Mouse (Mus musculus) frontal cortex, adult (tissue): ENCODE data around the gene Cox14.

Source experiments
- ATAC-seq: cut with Nextera tagmentation; 2 replicates; pipeline ENCODE4 v1.9.2; 2017; ENCODE audit warnings: mild to moderate bottlenecking, moderate library complexity, mixed read lengths; ENCODE audit not compliant: low TSS enrichment

Gene Cox14

GRCm38 (mm10) chr15:99705440-99706048 is 19.9 kb upstream of the Cox14 start, which contains the start of gene Gm17349:
Gm17349 (minus strand) TSS chr15:99705490.
- no peak for ATAC-seq

GRCm38 (mm10) chr15:99708176-99708575 is 17.2 kb upstream of the Cox14 start:
- ATAC-seq = no peak

GRCm38 (mm10) chr15:99710221-99711190 is 14.9 kb upstream of the Cox14 start:
- ATAC-seq = no peak

GRCm38 (mm10) chr15:99711491-99711890 is 13.9 kb upstream of the Cox14 start:
- ATAC-seq = no peak

DNA sequence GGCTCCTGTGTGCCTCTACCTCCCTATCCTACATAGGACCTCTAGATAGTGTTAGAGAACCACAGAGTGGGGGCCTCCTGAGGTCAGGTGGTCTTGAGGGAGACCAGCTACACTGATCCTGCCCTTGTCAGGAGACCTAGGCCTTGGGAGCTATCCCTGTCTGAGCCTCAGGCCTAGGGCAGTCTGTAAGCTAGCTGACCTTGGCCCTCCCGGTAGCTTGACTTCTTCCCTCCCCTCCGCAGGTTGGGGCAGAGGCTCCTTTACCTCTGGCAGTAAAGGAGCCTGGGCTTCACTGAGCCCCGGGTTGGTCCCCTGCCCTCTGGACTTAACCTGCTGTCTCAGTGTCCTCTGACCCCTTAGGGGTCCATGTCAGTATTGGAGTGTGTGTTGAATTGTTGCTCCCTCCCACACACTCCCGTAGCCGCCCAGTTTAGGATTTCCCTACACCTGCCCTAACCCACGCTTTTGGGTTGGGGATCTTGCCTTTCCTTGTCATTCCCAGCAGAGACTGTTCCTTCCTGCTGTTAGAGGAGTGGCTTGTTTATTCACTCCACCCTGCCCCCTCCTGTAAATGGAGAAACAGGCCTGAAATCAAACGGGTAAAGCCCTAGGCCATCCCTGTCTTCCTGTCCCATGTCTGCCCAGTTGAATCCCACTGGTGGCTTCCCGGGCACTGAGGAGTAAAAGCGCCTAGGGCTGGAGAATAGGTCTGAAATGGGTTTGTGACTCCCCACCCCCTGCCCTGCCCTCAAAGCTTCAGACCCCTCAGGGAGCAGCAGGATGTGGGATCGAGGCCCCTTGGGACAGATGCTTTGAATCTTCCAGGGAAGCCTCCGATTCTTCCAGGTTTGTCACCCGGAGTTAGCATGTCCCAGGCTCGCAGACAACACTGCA is 12.5 kb upstream of the Cox14 start:
- ATAC-seq = no peak

DNA sequence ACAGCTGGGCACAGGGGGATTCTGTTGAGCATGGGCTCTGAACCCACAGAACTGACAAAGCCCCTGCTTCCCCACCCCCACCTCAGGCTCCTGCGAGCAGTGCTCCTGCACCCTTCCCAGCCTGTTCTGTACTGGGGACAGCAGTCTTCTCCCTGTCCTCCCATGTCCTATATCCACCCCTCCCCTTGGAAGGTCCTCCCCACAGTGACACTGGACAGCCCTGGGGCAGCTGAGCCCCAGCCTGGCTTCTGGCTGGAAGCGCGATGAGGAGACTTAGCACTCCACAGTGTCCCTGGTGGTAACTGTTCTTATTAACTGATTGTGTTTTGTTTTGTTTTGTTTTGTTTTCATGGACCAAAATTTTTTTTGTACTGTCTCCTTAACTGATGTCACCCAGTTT is 11.8 kb upstream of the Cox14 start:
- no peak for ATAC-seq

DNA sequence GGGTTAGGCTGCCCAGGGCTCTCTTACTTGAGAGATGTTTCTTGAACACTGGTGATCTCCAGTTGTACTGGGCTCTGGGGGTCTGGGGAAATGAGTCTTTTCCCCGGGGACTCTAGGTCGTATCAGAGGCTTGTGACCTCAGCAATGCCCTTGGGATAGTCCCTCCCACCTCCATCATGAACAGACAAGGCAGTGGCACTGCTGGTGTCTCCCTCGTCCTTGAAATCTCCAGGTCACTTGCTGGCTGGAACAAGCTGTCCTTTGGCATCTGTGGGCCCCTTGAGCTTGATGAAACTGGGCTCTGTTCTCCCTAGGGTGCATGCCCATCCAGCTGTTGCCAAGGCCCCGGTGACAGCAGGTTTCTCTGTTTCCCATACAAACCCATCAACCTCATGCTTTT is 11.2 kb upstream of the Cox14 start:
- no peak for ATAC-seq

GRCm38 (mm10) chr15:99714858-99715257 is 10.6 kb upstream of the Cox14 start:
- peak; percentile 48 for ATAC-seq

- ATAC-seq = peak; percentile 35; the same call in 1 of the 2 replicates
Measured at GRCm38 (mm10) chr15:99715361-99715865, 10.0 kb upstream of the Cox14 start.

GRCm38 (mm10) chr15:99715982-99716746 is 9.3 kb upstream of the Cox14 start:
- ATAC-seq = no peak

- peak; percentile 24; the same call in 1 of the 2 replicates for ATAC-seq
Measured at GRCm38 (mm10) chr15:99716814-99717213, 8.6 kb upstream of the Cox14 start.

GRCm38 (mm10) chr15:99717386-99718334 is 7.8 kb upstream of the Cox14 start, which contains the start of gene Gpd1:
Gpd1 (plus strand) TSS chr15:99717515.
- peak; percentile 15 for ATAC-seq

DNA sequence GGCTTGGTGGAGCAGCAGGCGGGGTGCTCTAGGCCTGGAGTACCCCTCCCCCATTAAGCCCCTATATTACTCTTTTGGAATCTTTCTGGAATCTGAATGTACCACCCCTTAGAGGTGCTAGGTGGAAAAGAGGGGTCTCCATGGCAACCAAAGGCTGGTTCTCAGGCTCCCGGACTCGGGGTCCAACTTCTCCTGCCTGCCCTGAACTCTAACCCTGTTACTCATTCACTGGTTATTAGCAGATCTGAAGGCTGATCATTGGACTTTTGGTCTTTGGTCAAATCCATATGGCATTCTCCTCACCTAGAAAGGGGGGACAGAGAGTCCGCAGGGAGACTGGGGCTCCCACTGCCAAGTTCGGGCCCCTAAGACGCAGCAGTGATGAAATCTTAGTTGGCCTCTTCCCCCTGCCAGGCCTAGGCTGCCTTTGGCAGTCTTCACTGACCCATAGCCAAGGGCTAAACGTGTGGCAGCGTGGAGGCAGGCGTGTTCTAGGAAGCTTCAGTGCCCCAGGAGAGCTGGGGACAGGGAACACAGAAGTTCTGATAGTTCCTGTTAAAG is 6.9 kb upstream of the Cox14 start:
- ATAC-seq = no peak

DNA sequence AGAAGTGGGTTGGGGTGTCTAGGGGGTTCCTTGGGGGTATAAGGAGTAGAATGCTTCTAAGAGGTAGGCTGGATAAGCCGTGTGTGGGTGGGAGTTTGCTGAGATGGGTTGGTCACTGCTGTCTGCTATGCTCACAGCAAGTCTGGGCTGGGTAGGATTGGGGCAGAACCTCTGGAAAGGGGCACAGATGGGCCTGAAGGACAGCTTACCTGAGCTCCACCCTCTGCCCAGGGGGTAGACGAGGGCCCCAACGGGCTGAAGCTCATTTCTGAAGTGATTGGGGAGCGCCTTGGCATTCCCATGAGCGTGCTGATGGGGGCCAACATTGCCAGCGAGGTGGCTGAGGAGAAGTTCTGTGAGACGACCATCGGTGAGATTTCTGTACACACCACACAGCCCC is 5.6 kb upstream of the Cox14 start:
- no peak for ATAC-seq

GRCm38 (mm10) chr15:99721921-99722743 is 3.3 kb upstream of the Cox14 start:
- ATAC-seq = no peak

DNA sequence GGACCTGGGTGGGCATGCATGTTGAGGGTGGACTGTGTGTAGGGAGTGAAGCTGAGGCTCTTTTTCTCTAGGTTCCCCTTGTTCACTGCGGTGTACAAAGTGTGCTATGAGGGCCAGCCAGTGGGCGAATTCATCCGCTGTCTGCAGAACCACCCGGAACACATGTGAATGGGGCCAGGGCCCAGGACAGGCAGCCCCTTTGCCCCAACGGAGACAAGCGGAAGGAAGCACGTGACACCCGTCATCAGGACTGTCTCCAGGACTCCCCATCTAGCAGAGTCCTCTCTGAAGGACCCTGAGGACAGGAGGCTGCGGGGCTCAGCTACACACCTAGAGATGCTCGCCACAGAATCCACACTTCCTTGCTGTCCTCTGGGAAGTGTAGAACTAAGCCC is 2.3 kb upstream of the Cox14 start:
- no peak for ATAC-seq

GRCm38 (mm10) chr15:99723515-99724291 is 1.7 kb upstream of the Cox14 start:
- no peak for ATAC-seq
